Mouse (Mus musculus) stomach, postnatal 0 days (tissue): ENCODE measurements around the gene Gm11213. TPM values are rescaled to one million over a fixed set of nuclear protein-coding genes. Genes with fewer than 3 reads are reported as not detected.

Experiments
- ATAC-seq: fragments of 200-750 bp; cut with Nextera tagmentation; 2 replicates; pipeline ENCODE4 v1.8.0; 2017; ENCODE audit not compliant: low FRiP score, low TSS enrichment
- DNase-seq: peaks from one replicate; pipeline ENCODE4 v3.0.0-alpha.2; 2016; ENCODE audit warnings: low spot score
- H3K27ac ChIP-seq: fragments of 300-500 bp; sonication (generic); replicated peaks from 2 replicates; pipeline ENCODE4 v1.5.1; 2014; ENCODE audit warnings: mild to moderate bottlenecking, control low read depth
- H3K27me3 ChIP-seq: fragments of 300-500 bp; sonication (generic); 2 replicates; pipeline ENCODE4 v1.6.1; 2014; ENCODE audit warnings: low read length; ENCODE audit not compliant: control insufficient read depth, insufficient read depth
- H3K36me3 ChIP-seq: fragments of 300-500 bp; sonication (generic); 2 replicates; pipeline ENCODE4 v1.6.1; 2014; ENCODE audit warnings: low read length, mixed read lengths; ENCODE audit not compliant: control insufficient read depth, insufficient read depth
- H3K4me1 ChIP-seq: fragments of 300-500 bp; sonication (generic); replicated peaks from 2 replicates; pipeline ENCODE4 v1.6.1; 2014; ENCODE audit warnings: antibody characterized with exemption; ENCODE audit not compliant: control insufficient read depth, insufficient read depth
- H3K4me2 ChIP-seq: fragments of 300-500 bp; sonication (generic); replicated peaks from 2 replicates; pipeline ENCODE4 v1.6.1; 2014; ENCODE audit warnings: low read depth, mild to moderate bottlenecking, control low read depth, moderate library complexity
- H3K4me3 ChIP-seq: fragments of 300-500 bp; sonication (generic); 2 replicates; pipeline ENCODE4 v1.5.1; 2014; ENCODE audit warnings: low read depth, low read length, control low read depth
- H3K9ac ChIP-seq: fragments of 300-500 bp; sonication (generic); 2 replicates; pipeline ENCODE4 v1.6.1; 2014; ENCODE audit warnings: mild to moderate bottlenecking, low read length, control low read depth, mixed read lengths
- H3K9me3 ChIP-seq: fragments of 300-500 bp; sonication (generic); 2 replicates; pipeline ENCODE4 v1.6.1; 2016; ENCODE audit warnings: low read length; ENCODE audit not compliant: control insufficient read depth
- CTCF ChIP-seq: IDR thresholded peaks from 2 replicates; pipeline ENCODE4 v1.5.1; 2016; ENCODE audit warnings: antibody characterized with exemption, low read depth, mild to moderate bottlenecking, moderate library complexity
- EP300 ChIP-seq: optimal IDR thresholded peaks from 2 replicates; pipeline ENCODE3; 2016; ENCODE audit warnings: antibody characterized with exemption
- WGBS: fragments of 180-500 bp; shearing (Covaris S2); extraction: QIAGEN DNeasy Blood & Tissue Kit; methylation state at CpG from one replicate; pipeline ENCODE4 v1.1.7; 2014; 5-methylcytosine and 5-hydroxymethylcytosine counted together
- polyA plus RNA-seq: library from polyadenylated mRNA; unstranded; fragments of >200 nt; fragmentation: Nextera tagmentation; extraction: Ambion mirVana; gene quantifications from 2 replicates; pipeline ENCODE4 v1.2.1, GENCODE M21; 2015

Gm11213 gene
- polyA plus RNA-seq, 1 experiment from 2014 or later: not detected

DNA sequence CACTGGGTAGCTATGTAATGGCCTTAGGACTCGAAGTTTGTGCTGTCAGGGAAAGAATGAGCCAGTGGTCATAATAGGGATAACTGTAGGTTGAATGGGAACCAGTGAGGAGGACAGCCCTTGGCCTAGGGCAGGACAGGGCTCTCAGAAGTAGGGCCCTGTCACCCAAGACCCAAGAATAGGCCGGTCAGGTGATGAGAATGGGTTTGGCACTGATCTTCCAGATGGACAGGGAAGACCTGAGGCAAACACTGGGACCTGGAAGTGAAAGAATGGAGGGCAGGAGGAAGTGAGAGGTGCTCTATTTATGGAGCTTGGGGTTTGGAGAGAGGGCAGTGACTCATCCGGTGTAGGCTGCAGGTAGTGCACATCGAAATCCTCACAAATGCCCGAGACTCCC, 48.4 kb downstream of the Gm11213 start:
- Histone ChIP-seq H3K4me2 (no peak overlapping the region), H3K27ac (no peak overlapping the region), H3K27me3 (no peaks in the 10 kb centered on the region), H3K9ac (no peak overlapping the region), H3K9me3 (no peaks in the 10 kb centered on the region), H3K4me1 (peaks cover 12% of the 10 kb centered on the region), H3K4me3 (no peak overlapping the region), H3K36me3 (no peaks in the 10 kb centered on the region; the same call in 1 of the 2 replicates)
- no peak for DNase-seq
- 57% methylated on average over 5 of the region's 5 CpGs for WGBS
- no peak for TF ChIP-seq CTCF
- no peak for TF ChIP-seq EP300
- ATAC-seq: no peak

DNA sequence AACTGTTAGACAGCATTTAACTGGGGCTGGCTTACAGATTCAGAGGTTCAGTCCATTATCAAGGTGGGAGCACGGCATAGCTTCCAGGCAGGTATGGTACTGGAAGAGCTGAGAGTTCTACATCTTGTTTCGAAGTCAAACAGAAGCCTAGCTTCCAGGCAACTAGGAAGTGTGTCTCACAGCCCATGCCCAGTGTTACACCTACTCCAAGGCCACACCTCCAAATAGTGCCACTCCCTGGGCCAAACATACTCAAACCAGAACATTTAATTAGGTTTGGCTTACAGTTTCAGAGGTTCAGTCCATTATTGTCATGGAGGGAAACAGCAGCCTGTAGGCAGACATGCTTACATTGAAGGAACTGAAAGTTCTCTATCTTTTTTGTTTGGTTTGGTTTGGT, 50.0 kb downstream of the Gm11213 start:
- H3K9ac ChIP-seq: no peak overlapping the region
- no peak for DNase-seq
- 75% methylated on average over 2 of the region's 2 CpGs for WGBS

DNA sequence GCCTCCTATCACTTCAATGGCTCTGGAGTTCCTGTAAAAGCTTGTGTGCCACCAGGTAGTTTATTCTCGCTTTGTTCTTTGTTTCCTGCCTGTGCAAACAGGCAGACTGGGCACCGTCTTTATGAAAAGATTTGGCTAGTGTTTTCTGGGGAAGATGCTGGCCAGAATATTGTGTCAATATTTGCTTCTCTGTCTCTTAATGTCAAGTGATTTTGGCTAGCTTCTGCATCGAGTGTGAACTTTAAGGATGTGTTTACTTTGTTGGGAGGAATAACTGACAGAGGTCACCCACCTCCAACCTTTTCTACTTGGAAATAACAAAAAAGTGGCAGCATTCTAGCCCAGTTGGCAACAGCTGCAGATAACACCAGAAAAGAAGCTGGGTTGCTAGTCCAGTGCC, 50.4 kb downstream of the Gm11213 start:
- Histone ChIP-seq H3K27me3 (no peaks in the 10 kb centered on the region), H3K4me3 (no peak overlapping the region), H3K9me3 (no peaks in the 10 kb centered on the region), H3K4me2 (no peak overlapping the region), H3K9ac (no peak overlapping the region), H3K27ac (no peak overlapping the region), H3K36me3 (peaks cover 7% of the 10 kb centered on the region; the same call in 1 of the 2 replicates), H3K4me1 (peaks cover 9% of the 10 kb centered on the region)
- 31% methylated on average over 3 of the region's 3 CpGs for WGBS
- no peak for TF ChIP-seq EP300
- TF ChIP-seq CTCF: no peak
- no peak for ATAC-seq
- no peak for DNase-seq

More for the DNA sequence above, 50.0 kb downstream of the Gm11213 start:
- Histone ChIP-seq H3K4me2 (no peak overlapping the region), H3K4me3 (no peak overlapping the region), H3K36me3 (peaks cover 7% of the 10 kb centered on the region; the same call in 1 of the 2 replicates), H3K27ac (no peak overlapping the region), H3K27me3 (no peaks in the 10 kb centered on the region), H3K9me3 (no peaks in the 10 kb centered on the region), H3K4me1 (peaks cover 11% of the 10 kb centered on the region)
- TF ChIP-seq EP300 (no peak), CTCF (no peak)
- ATAC-seq: no peak

DNA sequence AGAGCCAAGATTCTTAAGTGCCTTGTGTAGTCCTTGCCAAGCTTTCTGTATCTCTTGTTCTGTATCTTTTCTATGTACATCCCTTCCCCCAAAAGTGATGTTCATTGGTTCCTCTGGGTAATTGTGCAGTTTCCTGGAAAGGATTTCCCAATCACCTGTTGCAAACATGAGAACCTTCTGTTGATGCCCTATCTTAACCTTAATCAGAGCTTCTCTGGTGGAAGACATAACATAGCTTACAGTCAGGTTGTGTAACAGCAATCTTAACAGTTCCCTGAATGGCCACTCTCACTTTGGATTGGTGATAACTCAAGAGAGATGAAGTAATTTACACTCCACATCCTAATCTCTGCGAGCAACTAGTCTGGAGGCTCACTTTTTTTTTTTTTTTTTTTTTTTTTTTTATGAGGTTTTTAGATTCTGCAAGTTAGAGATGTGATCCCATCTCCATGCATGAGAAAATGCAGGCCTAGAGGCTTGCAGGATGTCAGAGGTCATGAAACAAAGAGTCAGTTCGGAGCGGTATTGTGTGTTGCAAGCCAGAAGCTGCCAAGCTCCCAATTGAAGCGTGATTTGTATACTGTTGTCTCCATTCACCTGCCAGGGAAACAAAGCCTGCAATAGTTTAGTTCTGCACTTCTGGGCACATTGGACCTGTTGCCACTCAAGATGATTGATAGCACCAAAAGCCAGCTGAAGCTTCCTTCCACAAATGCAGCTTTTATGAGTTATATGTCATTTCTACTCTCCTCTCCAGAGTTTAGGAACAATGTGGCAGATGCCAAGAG, 51.1 kb downstream of the Gm11213 start:
- H3K9me3 ChIP-seq: no peaks in the 10 kb centered on the region
- DNase-seq (no peak), ATAC-seq (no peak)
- no peak overlapping the region for H3K27ac ChIP-seq
- peaks cover 5% of the 10 kb centered on the region for H3K4me1 ChIP-seq
- H3K36me3 ChIP-seq: peaks cover 7% of the 10 kb centered on the region; the same call in 1 of the 2 replicates
- H3K4me2 ChIP-seq: no peak overlapping the region
- no peak for TF ChIP-seq EP300
- no peak for TF ChIP-seq CTCF
- no peak overlapping the region for H3K9ac ChIP-seq
- 59% methylated on average over 4 of the region's 4 CpGs for WGBS
- no peaks in the 10 kb centered on the region for H3K27me3 ChIP-seq
- H3K4me3 ChIP-seq: no peak overlapping the region

DNA sequence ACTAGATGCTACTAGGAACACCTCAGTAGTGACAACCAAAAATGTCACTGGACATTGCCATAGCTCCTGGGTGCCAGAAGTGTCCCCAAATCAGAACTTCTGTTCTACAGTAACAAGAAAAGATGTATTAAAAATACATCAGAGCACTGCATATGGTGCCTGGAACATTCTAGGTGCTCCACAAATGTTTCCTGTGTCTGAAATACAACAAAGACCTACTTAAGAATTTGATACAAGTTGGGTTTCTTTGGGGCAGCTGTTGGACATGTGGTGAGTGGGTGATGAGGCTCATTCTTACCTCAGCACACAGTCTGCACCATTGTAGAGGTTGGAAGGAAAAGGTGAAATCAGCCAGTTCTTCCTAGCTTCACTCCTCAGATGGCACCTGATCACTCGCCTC, 52.2 kb downstream of the Gm11213 start:
- Histone ChIP-seq H3K27ac (no peak overlapping the region), H3K4me2 (no peak overlapping the region), H3K9ac (no peak overlapping the region), H3K4me1 (peaks cover 4% of the 10 kb centered on the region), H3K36me3 (peaks cover 7% of the 10 kb centered on the region; the same call in 1 of the 2 replicates), H3K27me3 (no peaks in the 10 kb centered on the region), H3K4me3 (no peak overlapping the region), H3K9me3 (no peaks in the 10 kb centered on the region)
- TF ChIP-seq CTCF: no peak
- no peak for TF ChIP-seq EP300
- DNase-seq (no peak), ATAC-seq (no peak)
- WGBS: 76% methylated on average over 1 of the region's 1 CpGs

DNA sequence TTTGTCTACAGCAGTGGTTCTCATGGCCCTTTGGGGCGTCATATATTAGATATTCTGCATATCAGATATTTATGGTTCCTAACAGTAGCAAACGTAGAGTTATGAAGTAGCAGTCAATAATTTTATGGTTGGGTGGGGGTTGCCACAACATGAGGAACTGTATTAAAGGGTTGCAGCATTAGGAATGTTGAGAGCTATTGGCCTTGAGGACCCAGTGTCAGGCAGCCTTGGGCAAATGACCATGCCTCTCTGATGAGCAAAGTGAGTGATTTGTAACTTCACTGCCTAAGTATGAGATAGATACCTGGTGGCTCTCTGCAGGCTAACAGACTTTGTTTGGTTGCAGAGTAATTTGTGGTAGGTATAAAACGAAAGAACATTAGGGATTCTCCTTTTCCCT, 54.2 kb downstream of the Gm11213 start:
- Histone ChIP-seq H3K4me1 (no peaks in the 10 kb centered on the region; the same call in 1 of the 2 replicates), H3K27ac (no peak overlapping the region), H3K4me2 (no peak overlapping the region), H3K36me3 (peaks cover 7% of the 10 kb centered on the region; the same call in 1 of the 2 replicates), H3K9me3 (no peaks in the 10 kb centered on the region), H3K27me3 (no peaks in the 10 kb centered on the region), H3K9ac (no peak overlapping the region), H3K4me3 (no peak overlapping the region)
- WGBS: 90% methylated on average over 3 of the region's 3 CpGs
- DNase-seq (no peak), ATAC-seq (no peak)
- TF ChIP-seq EP300 (no peak), CTCF (no peak)
